Mouse (Mus musculus) cerebellum, adult (tissue): ENCODE results near the gene Lonp2.

Experiments
- ATAC-seq: cut with Nextera tagmentation; 2 replicates; pipeline ENCODE4 v1.9.2; 2017; ENCODE audit warnings: mild to moderate bottlenecking, moderate library complexity, mixed read lengths; ENCODE audit not compliant: insufficient number of reproducible peaks, low FRiP score, low TSS enrichment

The Lonp2 gene

DNA sequence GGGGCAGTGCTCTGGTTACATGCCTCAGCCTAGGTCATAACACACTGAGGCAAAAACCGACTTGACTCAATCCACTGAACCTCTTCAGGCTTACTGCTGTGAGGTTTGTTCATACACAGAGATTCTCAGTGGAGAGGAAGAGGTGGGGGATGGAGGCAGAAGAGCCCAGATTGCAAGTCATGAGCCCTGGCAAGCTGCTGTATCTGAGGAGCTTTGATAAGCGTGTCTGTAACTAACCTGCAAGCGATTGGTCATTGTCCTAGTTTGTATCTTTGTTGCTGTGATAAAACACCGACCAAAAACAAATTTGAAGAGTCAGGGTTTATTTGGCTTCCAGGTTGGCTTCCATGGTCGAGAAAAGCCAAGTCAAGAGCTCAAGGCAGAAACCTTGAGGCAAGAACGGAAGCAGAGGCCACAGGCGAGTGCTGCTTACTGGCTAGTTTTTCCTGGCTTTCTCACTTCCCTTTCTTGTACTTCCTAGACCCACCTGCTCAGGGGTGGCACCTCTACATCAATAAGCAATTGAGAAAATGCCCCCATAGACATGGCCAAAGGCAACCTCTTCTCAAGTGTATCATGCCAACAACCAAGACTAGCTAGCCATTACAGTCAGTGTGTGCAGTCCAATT, 6.0 kb upstream of the Lonp2 start:
- ATAC-seq = no peak

DNA sequence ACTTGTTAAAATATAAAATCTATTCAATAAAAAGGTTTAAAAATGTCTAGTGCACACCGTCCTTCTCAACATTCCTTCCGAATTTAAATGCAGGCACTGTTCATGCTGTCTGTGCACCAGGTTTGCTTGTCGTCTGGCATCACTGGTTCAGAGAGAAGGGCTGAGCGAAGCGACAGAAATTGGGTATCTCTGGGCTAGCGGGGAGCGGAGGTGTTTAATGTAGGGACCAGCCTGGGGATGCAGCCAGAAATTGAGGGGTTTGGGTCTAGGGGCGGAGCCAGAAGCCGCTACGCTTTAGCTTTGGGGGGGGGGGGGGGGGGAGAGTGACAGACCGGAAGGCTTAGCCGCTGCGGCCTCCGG, 312 bp upstream of the Lonp2 start:
- peak; percentile 79 for ATAC-seq

DNA sequence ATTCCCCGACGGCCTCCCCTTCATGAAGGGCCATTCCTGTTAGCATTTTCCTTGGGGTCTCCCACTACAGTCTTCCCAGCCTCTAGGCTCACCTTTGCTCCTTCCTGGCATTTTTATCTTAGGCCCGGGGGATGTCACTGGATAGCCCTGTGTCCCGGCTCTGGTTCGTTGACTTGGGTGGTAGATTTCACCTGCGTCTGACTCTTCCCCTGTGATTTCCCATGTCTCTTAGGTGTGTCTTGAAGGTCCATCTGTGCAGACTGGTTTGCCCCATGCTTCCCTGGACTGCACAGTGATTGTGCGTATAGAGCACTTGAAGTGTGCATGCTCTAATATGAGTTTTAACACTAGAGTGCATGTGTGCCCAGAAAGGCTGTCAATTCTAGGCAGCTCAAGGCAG, 1.1 kb downstream of the Lonp2 start:
- no peak for ATAC-seq

DNA sequence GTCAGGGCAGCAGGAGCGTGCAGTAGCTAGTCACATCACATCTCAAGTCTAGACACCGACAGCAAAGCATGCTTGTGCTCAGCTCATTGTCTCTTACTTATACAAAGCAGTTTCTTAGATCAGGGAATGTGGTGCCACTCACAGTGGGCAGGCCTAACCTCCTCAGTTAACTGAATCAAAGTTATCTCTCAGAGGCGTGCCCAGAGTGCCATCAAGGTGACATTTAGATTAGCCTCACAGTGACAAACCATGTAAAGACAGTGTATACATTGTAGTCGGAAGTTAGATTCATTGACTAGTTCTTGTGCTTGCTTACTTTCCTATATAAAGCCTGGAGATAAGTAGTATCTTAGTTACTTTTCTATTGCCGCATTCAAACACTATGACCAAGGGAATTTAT, 6.4 kb downstream of the Lonp2 start:
- ATAC-seq = no peak

DNA sequence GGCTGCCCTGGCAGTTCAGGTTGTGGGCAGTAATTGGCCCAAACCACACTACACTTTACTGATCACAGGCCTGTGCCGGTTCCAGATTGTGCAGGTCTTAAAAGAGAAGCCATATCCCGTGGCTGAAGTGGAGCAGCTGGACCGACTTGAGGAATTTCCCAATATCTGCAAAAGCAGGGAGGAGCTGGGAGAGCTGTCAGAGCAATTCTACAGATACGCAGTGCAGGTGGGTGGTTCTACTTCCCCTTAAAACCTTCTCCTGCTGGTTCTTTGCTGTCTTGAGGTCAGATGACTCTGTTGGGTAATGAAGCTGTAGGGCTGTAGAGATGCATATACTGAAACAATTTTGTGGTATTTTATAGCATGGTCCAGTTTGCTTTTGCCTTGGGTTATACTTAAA, 7.6 kb downstream of the Lonp2 start:
- no peak for ATAC-seq

DNA sequence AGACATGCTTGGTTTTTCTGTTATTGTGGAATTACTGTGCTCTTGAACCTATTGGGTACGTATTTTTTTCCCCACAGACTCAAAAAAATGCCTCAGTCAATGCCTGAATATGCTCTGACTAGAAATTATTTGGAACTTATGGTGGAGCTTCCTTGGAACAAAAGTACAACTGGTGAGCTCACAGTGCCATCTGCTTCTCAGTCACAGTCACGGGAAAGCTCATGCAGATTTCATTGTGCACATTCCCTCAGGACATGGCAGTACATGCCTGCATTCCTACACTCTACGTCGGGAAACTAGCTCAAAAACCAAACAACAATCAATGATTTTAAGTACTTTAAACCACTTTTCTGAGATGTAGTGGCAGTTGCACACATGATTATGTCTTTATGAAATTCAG, 14.0 kb downstream of the Lonp2 start:
- ATAC-seq = no peak

DNA sequence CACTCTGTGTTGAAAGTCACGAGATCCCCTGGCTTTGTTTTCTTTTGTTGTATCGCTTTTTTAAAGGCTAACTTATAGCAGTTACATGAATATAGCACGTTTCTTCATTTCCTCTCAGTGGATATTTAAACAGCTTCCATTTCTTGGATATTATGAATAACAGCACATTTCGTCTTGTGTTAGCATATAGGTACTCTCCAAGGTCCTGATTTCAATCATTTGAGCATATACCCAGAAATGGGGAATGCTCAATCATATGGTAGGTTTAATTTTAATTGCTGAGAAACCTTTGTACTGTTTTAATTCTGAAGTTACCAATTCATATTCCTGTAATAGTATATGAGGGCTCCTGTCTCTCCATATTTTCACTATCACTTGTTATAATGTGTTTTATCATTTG, 15.1 kb downstream of the Lonp2 start:
- no peak for ATAC-seq

DNA sequence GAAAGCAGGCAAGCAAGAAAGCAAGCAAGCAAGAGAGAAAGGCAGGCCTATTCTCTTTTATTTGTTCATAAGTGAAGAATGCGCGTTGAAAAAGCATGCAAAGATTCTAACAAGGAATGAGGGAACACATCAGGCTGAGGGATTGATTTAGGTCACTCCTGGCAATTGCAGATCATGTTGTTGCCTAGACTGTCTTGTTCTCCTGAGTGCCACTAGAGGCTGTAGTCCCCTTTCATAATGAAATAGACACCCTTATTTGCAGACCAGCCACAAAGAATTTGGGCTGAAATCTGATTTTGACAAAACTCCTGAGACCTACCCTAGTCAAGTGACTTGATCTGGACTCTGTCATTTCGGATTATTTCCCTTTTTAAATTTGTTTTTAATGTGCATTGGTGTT, 18.8 kb downstream of the Lonp2 start:
- ATAC-seq = no peak

DNA sequence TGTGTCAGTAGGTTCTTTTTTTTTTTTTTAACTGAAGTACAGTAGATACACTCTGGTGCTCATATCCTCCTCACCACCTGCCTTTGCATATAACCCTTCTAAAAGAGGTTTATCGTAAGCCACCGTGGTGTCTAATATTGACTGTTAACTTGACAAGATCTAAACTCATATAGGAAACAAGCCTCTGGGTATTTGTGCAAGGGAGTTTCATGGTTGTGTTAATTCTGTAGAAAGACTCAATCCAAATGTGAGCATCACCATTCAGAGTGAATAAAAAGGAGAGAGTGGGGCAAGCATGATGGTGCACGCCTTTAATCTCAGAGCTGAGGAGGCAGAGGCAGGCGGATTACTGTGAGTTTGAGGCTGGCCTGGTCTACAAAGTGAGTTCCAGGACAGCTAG, 20.8 kb downstream of the Lonp2 start:
- ATAC-seq = no peak

DNA sequence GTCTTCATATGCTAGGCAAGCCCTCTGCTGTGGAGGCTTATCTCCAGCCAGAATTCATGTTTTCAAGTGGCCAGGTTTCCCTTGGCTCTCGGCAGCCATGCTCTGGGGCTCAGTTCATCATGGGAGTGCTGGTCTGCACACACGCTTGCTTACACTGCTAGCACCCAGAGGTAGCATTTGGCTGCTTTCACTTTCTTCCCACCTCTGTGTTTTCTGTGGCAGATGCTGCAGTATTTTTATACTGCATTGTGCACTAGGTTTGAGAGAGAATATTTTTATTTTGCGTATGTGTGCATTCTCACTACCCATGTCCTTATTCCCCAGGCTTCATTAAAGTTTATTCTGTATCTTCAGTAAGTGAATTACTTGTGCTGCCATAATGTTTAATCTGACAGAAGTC, 23.9 kb downstream of the Lonp2 start:
- ATAC-seq = no peak

DNA sequence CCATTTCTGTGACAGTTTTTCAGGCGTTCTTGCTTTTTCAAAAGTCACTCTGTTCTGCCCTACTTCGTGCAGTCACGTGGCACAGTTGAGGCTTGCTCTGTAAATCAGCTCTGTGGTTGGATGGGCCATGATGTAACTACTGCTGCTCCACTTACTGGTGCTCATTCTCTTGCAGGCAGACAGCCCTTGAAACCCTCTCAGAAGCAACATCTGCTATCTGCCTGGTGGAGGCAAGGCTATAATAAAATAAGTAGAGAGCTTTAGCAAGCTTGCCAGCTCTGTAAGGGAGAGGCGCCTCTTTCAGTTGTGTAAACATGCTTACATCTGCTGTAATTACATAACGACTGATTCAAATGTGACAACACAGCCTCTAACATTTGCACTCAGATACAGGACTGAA, 27.6 kb downstream of the Lonp2 start:
- no peak for ATAC-seq

DNA sequence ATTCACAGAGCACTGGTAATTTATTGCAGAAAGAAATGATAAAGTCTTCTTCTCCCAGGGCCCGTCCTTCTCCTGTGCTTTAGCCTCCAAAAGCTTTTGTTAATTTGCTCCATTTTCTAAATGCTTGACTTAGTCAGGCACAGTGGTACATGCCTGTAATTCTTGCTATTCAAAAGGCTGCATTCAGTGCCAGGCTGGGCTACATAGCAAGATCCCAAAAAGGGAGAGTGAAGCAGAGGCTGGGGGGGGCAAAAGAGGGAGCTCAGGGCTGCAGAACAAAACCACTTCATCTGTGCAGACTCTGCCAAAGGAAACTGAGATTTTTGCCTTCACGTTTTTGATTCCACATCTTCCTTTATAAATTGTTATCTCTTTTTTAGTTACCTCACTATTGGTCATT, 28.7 kb downstream of the Lonp2 start:
- no peak for ATAC-seq

DNA sequence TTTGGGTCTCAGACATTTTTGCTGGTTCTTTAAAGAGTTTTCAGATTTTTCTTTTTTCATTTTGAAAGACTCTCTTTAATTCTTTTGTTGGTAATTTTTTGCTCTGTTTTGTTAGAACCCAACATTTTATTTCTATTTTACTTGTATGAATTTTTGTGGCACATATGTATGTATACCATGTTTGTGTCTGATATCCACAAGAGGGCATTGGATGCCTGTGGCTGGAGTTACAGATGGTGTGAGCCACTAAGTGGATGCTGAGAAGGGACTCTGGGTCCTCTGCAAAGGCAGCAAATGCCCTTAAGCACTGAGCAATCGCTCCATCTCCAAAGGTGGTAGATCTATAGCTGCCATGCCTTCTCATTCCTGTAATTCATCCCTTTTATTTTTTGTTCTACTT, 30.7 kb downstream of the Lonp2 start:
- ATAC-seq = no peak

DNA sequence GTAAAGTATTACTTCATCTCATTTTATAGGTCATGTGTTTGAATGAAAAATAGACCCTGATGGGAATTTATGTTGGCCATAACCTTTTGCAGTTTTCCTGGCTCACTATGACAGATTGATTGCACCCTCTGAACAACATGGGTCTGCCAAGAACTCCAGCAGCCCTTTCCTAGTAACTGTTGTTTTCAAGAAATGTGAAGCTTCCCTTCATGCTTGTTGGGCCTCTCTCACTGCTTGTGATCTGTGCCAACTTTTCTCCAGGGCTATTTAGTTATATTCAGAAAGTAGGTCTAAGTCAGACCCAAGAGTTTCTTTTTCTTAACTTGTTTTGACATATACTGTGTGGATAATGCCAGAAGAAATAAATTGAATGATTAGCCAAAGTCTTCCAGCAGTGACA, 44.9 kb downstream of the Lonp2 start:
- no peak for ATAC-seq

DNA sequence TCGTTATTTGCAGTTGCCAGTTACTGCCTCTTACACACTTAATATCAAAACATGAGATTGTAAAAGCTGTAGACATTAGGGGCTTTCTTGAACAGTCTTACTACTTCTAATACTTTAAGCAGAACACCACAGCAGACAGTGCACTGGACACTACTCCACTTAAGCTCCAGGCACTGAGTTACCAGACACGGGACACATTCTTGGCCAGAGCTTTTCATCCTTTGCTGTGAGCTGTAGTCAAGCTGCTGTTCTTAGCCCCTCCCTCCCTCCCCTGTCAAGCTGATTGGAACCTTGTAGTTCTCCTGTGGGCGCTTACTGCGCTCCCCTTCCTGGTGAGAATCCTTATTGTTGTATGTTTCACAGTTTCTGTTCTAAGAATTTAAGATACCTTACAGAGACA, 45.4 kb downstream of the Lonp2 start:
- no peak for ATAC-seq

DNA sequence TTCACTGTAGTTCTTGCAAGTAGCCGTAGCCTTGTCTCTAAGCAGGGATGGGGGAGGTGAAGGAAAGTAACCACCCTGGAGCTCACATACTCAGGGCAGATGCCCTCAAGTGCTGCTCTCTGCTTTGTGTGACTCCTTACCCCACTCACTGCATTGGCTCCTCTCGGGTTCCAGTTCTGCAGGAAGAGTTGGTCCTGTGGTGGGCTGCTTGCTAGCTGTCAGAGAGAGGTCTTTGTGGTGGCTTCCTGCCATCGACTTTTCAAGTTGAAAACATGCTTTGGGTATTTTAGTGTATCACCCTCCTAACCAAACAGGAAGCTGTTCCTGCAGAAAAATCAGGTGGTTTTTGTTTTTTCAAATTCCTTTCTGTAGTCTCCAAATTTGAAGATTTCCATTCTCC, 62.8 kb downstream of the Lonp2 start:
- no peak for ATAC-seq

DNA sequence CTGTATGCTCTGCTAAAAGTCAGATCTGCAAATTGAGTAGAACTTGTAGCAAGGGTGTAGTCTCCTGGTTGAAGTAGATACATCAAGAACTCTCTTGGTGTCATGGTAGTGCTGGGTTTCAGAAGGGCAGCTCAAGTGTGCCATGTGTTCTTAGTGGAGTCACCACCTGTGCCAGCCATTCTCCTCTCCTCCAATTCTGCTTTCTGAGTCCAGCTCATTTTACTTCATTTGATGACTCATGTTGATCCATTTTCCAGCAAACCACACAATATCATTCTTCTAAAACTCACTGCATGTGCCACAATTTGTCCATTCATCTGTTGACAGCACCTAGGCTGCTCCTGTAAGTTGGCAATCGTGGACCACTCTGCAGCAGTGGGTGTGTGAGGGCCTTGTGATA, 68.3 kb downstream of the Lonp2 start:
- no peak for ATAC-seq

DNA sequence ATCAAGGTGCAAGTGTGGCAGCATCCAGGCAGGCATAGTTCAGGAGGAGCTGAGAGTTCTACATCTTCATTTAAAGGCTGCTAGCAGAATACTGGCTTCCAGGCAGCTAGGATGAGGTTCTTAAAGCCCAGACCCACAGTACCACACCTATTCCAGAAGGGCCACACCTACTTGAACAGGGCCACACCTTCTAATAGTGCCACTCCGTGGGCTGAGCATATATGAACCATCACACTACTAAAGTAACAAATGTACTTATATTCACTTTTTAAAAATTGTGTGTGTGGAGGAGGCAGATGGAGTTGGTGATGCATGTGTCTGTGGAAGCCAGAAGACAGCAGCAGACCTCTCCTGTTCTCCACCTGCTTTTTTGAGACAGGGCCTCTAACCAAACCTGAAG, 70.2 kb downstream of the Lonp2 start:
- ATAC-seq = no peak

DNA sequence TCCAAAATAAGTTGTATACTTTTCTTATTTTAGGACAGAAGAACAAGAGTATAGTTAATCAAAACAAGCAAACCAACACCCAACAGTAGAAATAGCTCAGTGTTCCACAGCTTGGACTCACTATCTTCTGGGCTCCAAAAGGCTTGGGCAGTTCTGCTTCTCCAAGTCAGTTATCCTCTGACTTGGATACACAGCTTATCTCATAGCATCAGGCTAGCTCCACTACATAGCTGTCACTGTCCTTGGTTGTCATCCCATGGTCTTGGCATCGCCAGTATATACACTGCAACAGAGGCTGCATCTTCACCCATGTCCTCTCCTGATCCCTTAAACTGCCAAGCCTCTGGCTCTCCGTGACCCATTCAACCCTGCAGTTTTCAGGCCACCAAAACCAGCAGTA, 71.9 kb downstream of the Lonp2 start:
- ATAC-seq = no peak

DNA sequence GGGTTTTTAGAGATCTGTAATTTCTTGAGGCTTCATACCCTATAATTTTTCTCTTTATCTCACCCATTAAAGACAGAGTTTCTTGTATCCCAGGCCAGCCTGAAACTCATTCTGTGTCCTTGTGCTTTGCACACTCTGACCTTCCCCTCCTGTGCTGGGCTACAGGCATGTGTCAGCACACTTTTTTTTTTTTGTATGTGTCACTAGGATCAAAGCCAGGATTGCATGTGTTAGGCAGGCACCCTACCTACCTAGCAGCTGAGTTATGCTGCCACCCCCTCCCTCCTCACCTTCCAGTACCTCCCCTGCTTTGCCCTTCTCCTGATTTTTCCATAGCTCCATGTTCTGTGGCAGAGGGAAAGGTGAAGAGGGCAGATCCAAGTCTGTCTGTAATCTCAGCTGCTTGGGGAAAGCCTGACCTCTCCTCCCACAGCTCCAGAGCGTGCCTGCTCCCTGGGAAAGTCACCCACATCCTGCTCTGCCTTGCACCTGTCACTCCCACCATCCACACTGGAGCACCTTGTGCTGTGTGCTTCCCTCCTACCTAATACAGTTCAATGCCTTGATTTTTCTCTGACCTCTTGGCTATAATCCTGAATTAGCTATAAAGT, 75.1 kb downstream of the Lonp2 start:
- ATAC-seq = no peak

DNA sequence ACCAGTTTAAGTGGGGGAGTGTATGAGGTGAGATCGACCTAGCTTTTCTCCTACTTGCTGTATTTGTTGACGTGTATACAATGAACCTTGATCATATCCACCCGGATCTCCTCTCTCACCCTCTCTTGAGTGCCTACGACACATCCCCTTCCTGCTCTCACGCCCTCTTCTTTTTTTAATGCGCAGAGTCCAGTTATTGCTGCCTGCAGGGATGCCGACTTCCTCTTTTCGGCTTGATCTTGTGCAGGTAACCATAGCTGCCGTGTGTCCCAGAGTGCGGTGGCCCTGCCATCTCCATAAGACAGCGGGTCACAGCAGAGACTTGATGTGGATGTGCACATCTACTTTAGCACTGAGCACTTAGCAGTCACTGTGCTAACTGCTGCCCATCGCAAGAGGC, 75.6 kb downstream of the Lonp2 start:
- ATAC-seq = no peak

DNA sequence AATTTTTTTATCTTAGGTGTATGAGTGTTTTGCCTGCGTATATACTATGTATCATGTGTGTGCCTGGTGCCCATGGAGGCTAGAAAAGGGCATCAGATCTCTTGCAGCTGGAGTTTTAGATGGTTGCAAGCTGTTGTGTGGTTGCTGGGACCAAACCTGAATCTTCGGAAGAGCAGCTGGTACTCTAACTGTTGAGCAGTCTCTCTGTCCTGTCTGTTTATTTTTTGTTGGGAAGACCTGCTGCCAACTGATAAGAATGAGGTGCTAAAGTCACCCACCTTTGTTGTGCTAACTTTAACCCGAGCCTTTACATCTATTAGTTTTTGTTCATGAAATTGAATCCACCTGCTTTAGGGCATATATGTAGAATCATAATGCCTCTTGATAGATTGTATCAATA, 78.6 kb downstream of the Lonp2 start:
- no peak for ATAC-seq

DNA sequence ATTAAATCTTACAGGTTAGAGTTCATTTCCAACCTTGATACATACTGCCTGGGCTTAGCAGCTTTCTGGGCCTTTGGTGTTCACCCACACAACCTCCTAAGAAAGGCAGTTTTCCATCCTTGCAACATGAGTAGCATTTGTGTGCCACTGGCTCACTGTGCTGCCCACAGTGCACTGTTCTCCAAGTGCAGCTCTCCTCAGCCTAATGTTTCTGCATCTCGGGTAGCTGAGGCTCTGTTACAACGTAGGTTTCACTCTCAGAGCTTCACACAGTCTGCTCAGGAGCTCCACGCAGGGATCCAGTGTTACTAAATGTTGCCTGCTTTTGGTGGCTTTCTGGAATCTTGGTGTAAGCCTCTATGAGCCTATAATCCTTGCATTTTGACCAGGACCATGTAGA, 81.5 kb downstream of the Lonp2 start:
- no peak for ATAC-seq
